Mouse (Mus musculus) neural tube, embryonic 14.5 days (tissue): Measurements from ENCODE around the gene Dhx16. TPM values are rescaled to one million over a fixed set of nuclear protein-coding genes. Genes with fewer than 3 reads are reported as not detected.

Source experiments
- ATAC-seq: fragments of 200-750 bp; cut with Nextera tagmentation; 2 replicates; pipeline ENCODE4 v1.8.0; 2017; ENCODE audit warnings: low read depth, mild to moderate bottlenecking, moderate TSS enrichment, moderate library complexity
- H3K27ac ChIP-seq: fragments of 300-500 bp; sonication (generic); 2 replicates; pipeline ENCODE4 v1.5.1; 2014; ENCODE audit warnings: low read depth, mild to moderate bottlenecking, control low read depth, low read length, moderate library complexity, mixed read lengths
- H3K27me3 ChIP-seq: fragments of 300-500 bp; sonication (generic); 2 replicates; pipeline ENCODE4 v1.6.1; 2014; ENCODE audit warnings: low read length; ENCODE audit not compliant: control insufficient read depth, insufficient read depth
- H3K36me3 ChIP-seq: fragments of 300-500 bp; sonication (generic); 2 replicates; pipeline ENCODE4 v1.6.1; 2014; ENCODE audit warnings: low read length, mixed read lengths; ENCODE audit not compliant: control insufficient read depth, insufficient read depth
- H3K4me1 ChIP-seq: fragments of 300-500 bp; sonication (generic); 2 replicates; pipeline ENCODE4 v1.6.1; 2014; ENCODE audit warnings: low read length; ENCODE audit not compliant: control insufficient read depth, insufficient read depth
- H3K4me2 ChIP-seq: fragments of 300-500 bp; sonication (generic); 2 replicates; pipeline ENCODE4 v1.6.1; 2014; ENCODE audit warnings: mild to moderate bottlenecking, low read depth, low read length, control low read depth
- H3K4me3 ChIP-seq: fragments of 300-500 bp; sonication (generic); 2 replicates; pipeline ENCODE4 v1.5.1; 2014; ENCODE audit warnings: low read depth, low read length, control low read depth, mixed read lengths
- H3K9ac ChIP-seq: fragments of 300-500 bp; sonication (generic); replicated peaks from 2 replicates; pipeline ENCODE4 v1.6.1; 2014; ENCODE audit warnings: low read depth, mild to moderate bottlenecking, control low read depth, low read length, mixed read lengths
- H3K9me3 ChIP-seq: fragments of 300-500 bp; sonication (generic); 2 replicates; pipeline ENCODE4 v1.6.1; 2016; ENCODE audit warnings: low read length; ENCODE audit not compliant: control insufficient read depth
- WGBS: fragments of 180-500 bp; shearing (Covaris S2); extraction: QIAGEN DNeasy Blood & Tissue Kit; methylation state at CpG from one replicate; pipeline ENCODE4 v1.1.7; 2014; 5-methylcytosine and 5-hydroxymethylcytosine counted together
- polyA plus RNA-seq: library from polyadenylated mRNA; unstranded; fragments of >200 nt; fragmentation: Nextera tagmentation; extraction: Ambion mirVana; gene quantifications from 2 replicates; pipeline ENCODE4 v1.2.1, GENCODE M21; 2014

The Dhx16 gene
- polyA plus RNA-seq, 1 experiment from 2014 or later = 22.4 TPM

- H3K27ac ChIP-seq = no peak overlapping the region
- peaks cover 44% of the 10 kb centered on the region for H3K4me1 ChIP-seq
- no peaks in the 10 kb centered on the region for H3K9me3 ChIP-seq
- H3K36me3 ChIP-seq = peaks cover 16% of the 10 kb centered on the region
- H3K4me2 ChIP-seq = peak overlapping the region; percentile 94
- ATAC-seq = no peak
- 85% methylated on average over 8 of the region's 8 CpGs for WGBS
- H3K9ac ChIP-seq = peak overlapping the region; percentile 63; the same call in 1 of the 2 replicates
- H3K27me3 ChIP-seq = no peaks in the 10 kb centered on the region
- H3K4me3 ChIP-seq = peak overlapping the region; percentile 78; the same call in 1 of the 2 replicates
Measured at GRCm38 (mm10) chr17:35870884-35871696, 8.5 kb upstream of the Dhx16 start.

GRCm38 (mm10) chr17:35873774-35874519 lies 5.7 kb upstream of the Dhx16 start:
- Histone ChIP-seq H3K4me1 (peaks cover 31% of the 10 kb centered on the region), H3K27ac (0 out of 2 replicates have a peak overlapping the region, but pooled peaks have one; percentile 44), H3K4me2 (no peak overlapping the region; the same call in 1 of the 2 replicates), H3K9ac (no peak overlapping the region), H3K36me3 (peaks cover 19% of the 10 kb centered on the region), H3K9me3 (no peaks in the 10 kb centered on the region), H3K4me3 (no peak overlapping the region), H3K27me3 (no peaks in the 10 kb centered on the region)
- ATAC-seq = peak; percentile 45; the same call in 1 of the 2 replicates
- 32% methylated on average over 21 of the region's 21 CpGs for WGBS

- peaks cover 19% of the 10 kb centered on the region for H3K36me3 ChIP-seq
- no peak for ATAC-seq
- WGBS = 93% methylated on average over 6 of the region's 6 CpGs
Measured at GRCm38 (mm10) chr17:35874721-35875120, 4.9 kb upstream of the Dhx16 start.

GRCm38 (mm10) chr17:35882924-35883323 lies 3.3 kb downstream of the Dhx16 start:
- H3K9ac ChIP-seq = no peak overlapping the region
- no peak overlapping the region for H3K4me2 ChIP-seq
- H3K27ac ChIP-seq = no peak overlapping the region
- peaks cover 9% of the 10 kb centered on the region for H3K4me1 ChIP-seq
- H3K9me3 ChIP-seq = no peaks in the 10 kb centered on the region
- H3K4me3 ChIP-seq = no peak overlapping the region
- no peak for ATAC-seq
- peaks cover 52% of the 10 kb centered on the region for H3K36me3 ChIP-seq
- no peaks in the 10 kb centered on the region for H3K27me3 ChIP-seq
- 95% methylated on average over 17 of the region's 17 CpGs for WGBS

More at GRCm38 (mm10) chr17:35874721-35875120, 4.9 kb upstream of the Dhx16 start:
- Histone ChIP-seq H3K4me3 (no peak overlapping the region), H3K4me1 (peaks cover 27% of the 10 kb centered on the region), H3K9ac (no peak overlapping the region), H3K4me2 (no peak overlapping the region), H3K9me3 (no peaks in the 10 kb centered on the region), H3K27ac (no peak overlapping the region), H3K27me3 (no peaks in the 10 kb centered on the region)

- whole genome bisulfite sequencing = 95% methylated on average over 14 of the region's 14 CpGs
- Histone ChIP-seq H3K4me3 (no peak overlapping the region), H3K9me3 (no peaks in the 10 kb centered on the region), H3K27me3 (no peaks in the 10 kb centered on the region), H3K4me1 (peaks cover 9% of the 10 kb centered on the region), H3K9ac (no peak overlapping the region), H3K36me3 (peaks cover 61% of the 10 kb centered on the region), H3K27ac (no peak overlapping the region), H3K4me2 (no peak overlapping the region)
- no peak for ATAC-seq
Measured at GRCm38 (mm10) chr17:35883777-35884176, 4.2 kb downstream of the Dhx16 start.

GRCm38 (mm10) chr17:35887725-35888124 lies 8.1 kb downstream of the Dhx16 start:
- Histone ChIP-seq H3K36me3 (peaks cover 80% of the 10 kb centered on the region), H3K4me2 (no peak overlapping the region), H3K27me3 (no peaks in the 10 kb centered on the region), H3K4me3 (no peak overlapping the region), H3K27ac (no peak overlapping the region), H3K9ac (no peak overlapping the region), H3K9me3 (no peaks in the 10 kb centered on the region), H3K4me1 (no peaks in the 10 kb centered on the region)
- 82% methylated on average over 14 of the region's 17 CpGs for WGBS
- ATAC-seq = no peak

- Histone ChIP-seq H3K27ac (peak within 1 kb of the TSS; percentile 95), H3K4me2 (peak within 1 kb of the TSS; percentile 100), H3K9ac (peak within 1 kb of the TSS; percentile 76), H3K9me3 (no peaks in the 10 kb centered on the region), H3K4me1 (peaks cover 13% of the 10 kb centered on the region), H3K36me3 (peaks cover 51% of the 10 kb centered on the region), H3K4me3 (peak within 1 kb of the TSS; percentile 78), H3K27me3 (no peaks in the 10 kb centered on the region)
- WGBS = under 1% methylated on average over 75 of the region's 86 CpGs
- peak; percentile 92 for ATAC-seq
Measured at GRCm38 (mm10) chr17:35896781-35897643, 17.4 kb downstream of the Dhx16 start, which contains the start of gene 2310061I04Rik. Gene 2310061I04Rik (minus strand): TSS chr17:35897431.
